Mouse (Mus musculus): ENCODE data around the gene Cdh23.

DNA sequence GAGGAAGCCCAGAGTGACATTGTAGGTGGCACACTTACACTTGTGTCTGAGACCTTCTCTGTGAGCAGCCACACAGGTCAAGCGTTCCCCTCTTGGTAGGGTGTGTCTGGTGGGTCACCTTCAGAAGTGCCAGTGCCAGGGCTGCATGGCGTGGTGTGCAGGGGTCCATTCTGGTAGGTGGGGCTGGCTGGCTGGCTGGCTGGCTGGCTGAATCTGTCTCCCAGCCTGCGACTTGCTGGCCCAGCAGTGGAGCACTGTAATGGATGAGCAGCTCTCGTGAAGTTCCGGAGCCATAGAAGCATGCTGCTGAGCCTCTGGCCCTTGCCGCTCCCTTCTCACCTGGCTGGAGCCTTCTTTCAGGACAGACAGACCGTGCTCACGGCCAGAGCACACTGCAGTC lies 411.1 kb downstream of the Cdh23 start:
- TF ChIP-seq CTCF (IDR thresholded peaks at IDR 0.05; ENCODE audit: low read depth, low read length) (no peak), GATA2 (IDR thresholded peaks at IDR 0.05; ENCODE audit: borderline replicate concordance, low read depth, low read length) (no peak), GATA1 (IDR thresholded peaks at IDR 0.05; ENCODE audit: borderline replicate concordance, low read length) (no peak), TAL1 (conservative IDR thresholded peaks at IDR 0.05; ENCODE audit: low read depth, low read length) (no peak)

All from G1E (cell line).